Mouse (Mus musculus) hindbrain, embryonic 16.5 days (tissue): ENCODE results near the gene Esrrg. TPM values are rescaled to one million over a fixed set of nuclear protein-coding genes. Genes with fewer than 3 reads are reported as not detected.

Experiments
- ATAC-seq: fragments of 200-750 bp; cut with Nextera tagmentation; 2 replicates; pipeline ENCODE4 v1.8.0; 2017; ENCODE audit warnings: moderate TSS enrichment, moderate library complexity
- H3K27ac ChIP-seq: fragments of 300-500 bp; sonication (generic); 2 replicates; pipeline ENCODE4 v1.5.1; 2014; ENCODE audit warnings: low read depth, mild to moderate bottlenecking, control low read depth, low read length, moderate library complexity
- H3K27me3 ChIP-seq: fragments of 300-500 bp; sonication (generic); replicated peaks from 2 replicates; pipeline ENCODE4 v1.6.1; 2014; ENCODE audit warnings: low read length; ENCODE audit not compliant: control insufficient read depth, insufficient read depth
- H3K36me3 ChIP-seq: fragments of 300-500 bp; sonication (generic); 2 replicates; pipeline ENCODE4 v1.6.1; 2014; ENCODE audit warnings: mild to moderate bottlenecking, low read length, moderate library complexity, mixed read lengths; ENCODE audit not compliant: control insufficient read depth, insufficient read depth
- H3K4me1 ChIP-seq: fragments of 300-500 bp; sonication (generic); 2 replicates; pipeline ENCODE4 v1.6.1; 2014; ENCODE audit warnings: low read depth, low read length; ENCODE audit not compliant: control insufficient read depth, insufficient read depth
- H3K4me2 ChIP-seq: fragments of 300-500 bp; sonication (generic); 2 replicates; pipeline ENCODE4 v1.6.1; 2014; ENCODE audit warnings: mild to moderate bottlenecking, low read length, control low read depth, moderate library complexity
- H3K4me3 ChIP-seq: fragments of 300-500 bp; sonication (generic); 2 replicates; pipeline ENCODE4 v1.5.1; 2014; ENCODE audit warnings: mild to moderate bottlenecking, low read length, control low read depth, moderate library complexity
- H3K9ac ChIP-seq: fragments of 300-500 bp; sonication (generic); 2 replicates; pipeline ENCODE4 v1.6.1; 2014; ENCODE audit warnings: low read depth, mild to moderate bottlenecking, control low read depth, low read length, moderate library complexity
- H3K9me3 ChIP-seq: fragments of 300-500 bp; sonication (generic); 2 replicates; pipeline ENCODE4 v1.6.1; 2014; ENCODE audit warnings: mild to moderate bottlenecking, low read length, moderate library complexity; ENCODE audit not compliant: control insufficient read depth
- WGBS: fragments of 180-500 bp; shearing (Covaris S2); extraction: QIAGEN DNeasy Blood & Tissue Kit; methylation state at CpG from one replicate; pipeline ENCODE4 v1.1.7; 2014; 5-methylcytosine and 5-hydroxymethylcytosine counted together
- polyA plus RNA-seq: library from polyadenylated mRNA; unstranded; fragments of >200 nt; fragmentation: Nextera tagmentation; extraction: Ambion mirVana; gene quantifications from 2 replicates; pipeline ENCODE4 v1.2.1, GENCODE M21; 2015

Gene Esrrg
- polyA plus RNA-seq, 1 experiment from 2014 or later: 38.6 TPM

DNA sequence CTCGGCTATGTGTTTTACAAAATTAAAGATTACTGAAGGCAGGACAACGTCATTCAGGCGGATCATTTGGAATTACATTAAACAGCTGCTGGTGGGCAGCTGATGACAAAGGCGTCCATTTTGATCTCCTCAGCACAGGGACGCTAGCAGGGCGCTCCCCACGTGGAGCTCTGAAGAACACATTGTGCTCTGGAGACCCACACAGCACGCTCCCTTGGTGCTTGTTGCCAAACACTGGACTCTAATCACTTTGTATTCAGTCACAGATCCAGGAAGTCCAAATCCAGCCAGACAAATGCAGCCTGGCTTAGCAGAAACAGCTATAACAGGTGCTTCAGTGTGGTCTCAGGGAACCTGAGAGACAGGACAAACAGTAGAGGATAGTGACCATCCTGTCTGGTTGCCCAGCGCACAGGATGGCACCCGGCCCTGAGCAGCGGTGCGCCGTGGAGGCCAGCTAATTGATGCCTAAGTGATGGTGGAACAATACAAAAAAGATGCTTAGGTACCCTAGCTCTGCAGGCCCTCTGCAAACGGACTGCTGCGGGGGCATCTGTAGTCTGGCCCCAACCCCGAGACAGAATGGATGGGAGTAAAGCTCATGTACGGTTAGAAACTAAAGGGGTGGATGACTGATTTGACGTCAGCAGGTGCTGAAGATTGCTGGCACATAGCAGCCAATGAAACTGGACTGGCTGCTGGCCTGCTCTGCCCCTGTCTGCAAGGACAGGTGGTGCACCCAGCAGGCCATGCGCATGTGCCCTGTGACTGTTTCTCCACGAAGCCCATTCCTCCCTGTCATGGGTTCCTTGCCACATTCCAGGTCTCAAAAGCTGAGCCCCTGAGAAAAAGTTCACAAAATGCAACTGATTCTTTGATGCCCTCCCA lies 367.1 kb downstream of the Esrrg start:
- no peaks in the 10 kb centered on the region for H3K36me3 ChIP-seq
- no peak overlapping the region for H3K27ac ChIP-seq
- H3K9ac ChIP-seq: no peak overlapping the region
- no peaks in the 10 kb centered on the region for H3K27me3 ChIP-seq
- H3K4me3 ChIP-seq: no peak overlapping the region
- 45% methylated on average over 20 of the region's 20 CpGs for WGBS
- no peak overlapping the region for H3K4me2 ChIP-seq
- ATAC-seq: peak; percentile 75
- no peaks in the 10 kb centered on the region; the same call in 1 of the 2 replicates for H3K4me1 ChIP-seq
- H3K9me3 ChIP-seq: no peaks in the 10 kb centered on the region

DNA sequence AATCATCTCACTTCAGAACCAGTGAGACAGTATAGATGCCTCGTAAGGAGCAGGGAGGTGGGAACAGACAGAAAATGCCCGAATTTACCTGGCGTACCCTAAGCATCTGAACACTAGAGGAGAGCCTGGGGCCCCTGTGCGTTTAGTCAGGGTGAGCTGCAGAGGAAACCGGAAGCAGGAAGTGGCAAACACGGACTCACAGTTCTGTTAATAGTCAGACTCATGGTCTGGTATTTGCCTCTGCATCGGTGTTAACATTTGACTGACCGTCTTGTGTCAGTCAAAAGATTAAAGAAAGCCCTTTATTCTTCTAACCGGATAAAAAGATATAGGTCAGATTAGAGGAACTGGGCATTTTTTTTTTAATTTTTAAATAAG lies 367.8 kb downstream of the Esrrg start:
- WGBS: 87% methylated on average over 9 of the region's 9 CpGs
- Histone ChIP-seq H3K4me2 (no peak overlapping the region), H3K9me3 (no peaks in the 10 kb centered on the region), H3K27me3 (no peaks in the 10 kb centered on the region), H3K27ac (no peak overlapping the region), H3K9ac (no peak overlapping the region), H3K4me1 (no peaks in the 10 kb centered on the region; the same call in 1 of the 2 replicates), H3K36me3 (no peaks in the 10 kb centered on the region), H3K4me3 (no peak overlapping the region)
- no peak for ATAC-seq

DNA sequence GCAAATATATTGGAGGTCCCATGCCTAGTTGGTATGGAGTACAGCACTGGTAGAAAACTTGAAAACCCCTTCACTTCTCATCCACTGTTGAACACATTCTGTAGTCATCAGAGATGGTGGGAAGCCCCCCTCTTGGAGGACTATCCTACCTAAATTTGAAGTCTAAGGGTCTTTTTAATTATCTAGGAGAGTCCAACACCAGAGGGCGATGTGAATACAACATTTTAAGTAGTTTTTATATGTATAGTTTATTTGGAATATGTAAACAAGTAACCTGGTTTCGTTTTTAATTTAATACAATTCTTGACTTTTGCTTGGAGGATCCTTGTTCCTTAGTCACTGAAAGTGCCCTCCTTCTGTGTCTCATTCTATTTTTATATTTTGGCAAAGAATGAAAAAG lies 372.4 kb downstream of the Esrrg start:
- no peak overlapping the region for H3K9ac ChIP-seq
- no peak overlapping the region for H3K4me2 ChIP-seq
- no peak for ATAC-seq
- peaks cover 4% of the 10 kb centered on the region; the same call in 1 of the 2 replicates for H3K4me1 ChIP-seq
- H3K27me3 ChIP-seq: no peaks in the 10 kb centered on the region
- H3K36me3 ChIP-seq: no peaks in the 10 kb centered on the region
- H3K9me3 ChIP-seq: no peaks in the 10 kb centered on the region
- WGBS: 79% methylated on average over 2 of the region's 2 CpGs
- H3K27ac ChIP-seq: no peak overlapping the region
- H3K4me3 ChIP-seq: no peak overlapping the region

DNA sequence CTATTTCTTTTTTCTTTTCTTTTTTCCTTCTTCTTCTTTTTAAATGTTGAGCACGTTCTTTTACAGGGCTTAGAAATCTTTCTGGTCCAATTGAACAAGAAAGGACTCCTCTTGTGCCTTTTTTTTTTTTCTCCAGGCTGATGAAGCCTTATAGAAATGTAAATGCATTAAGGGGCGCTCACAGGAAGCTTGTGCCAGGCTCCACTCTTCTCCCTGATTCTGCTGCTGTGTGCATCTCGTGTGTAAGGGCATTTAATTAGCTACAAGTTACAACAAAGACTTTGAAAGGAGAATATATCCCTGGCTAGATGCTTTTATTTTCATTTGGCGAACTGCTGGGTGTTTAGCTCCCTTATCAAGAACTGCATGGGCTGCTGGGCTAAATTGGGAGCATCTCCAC lies 374.6 kb downstream of the Esrrg start:
- Histone ChIP-seq H3K27me3 (no peaks in the 10 kb centered on the region), H3K36me3 (no peaks in the 10 kb centered on the region), H3K4me1 (peaks cover 4% of the 10 kb centered on the region; the same call in 1 of the 2 replicates), H3K4me3 (no peak overlapping the region), H3K27ac (no peak overlapping the region), H3K9ac (no peak overlapping the region), H3K9me3 (no peaks in the 10 kb centered on the region), H3K4me2 (no peak overlapping the region)
- 13% methylated on average over 4 of the region's 4 CpGs for WGBS
- ATAC-seq: no peak

DNA sequence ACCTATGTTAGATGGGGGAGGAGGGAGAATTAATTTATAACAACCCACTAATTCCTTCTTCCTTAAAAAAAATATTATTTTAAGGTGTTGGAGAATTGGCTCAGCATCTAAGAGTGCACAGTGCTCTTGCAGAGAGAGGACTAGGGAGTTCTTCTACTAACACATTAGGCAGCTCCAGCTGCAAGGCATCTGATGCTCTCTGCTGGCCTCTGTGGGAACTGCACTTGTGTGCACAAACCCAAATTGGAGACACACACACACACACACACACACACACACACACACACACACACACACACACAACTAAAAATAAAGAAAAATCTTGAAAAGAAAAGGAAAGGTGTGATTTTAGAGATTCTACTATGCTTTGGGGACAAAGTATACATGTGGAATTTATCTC lies 381.6 kb downstream of the Esrrg start:
- H3K27ac ChIP-seq: no peak overlapping the region

DNA sequence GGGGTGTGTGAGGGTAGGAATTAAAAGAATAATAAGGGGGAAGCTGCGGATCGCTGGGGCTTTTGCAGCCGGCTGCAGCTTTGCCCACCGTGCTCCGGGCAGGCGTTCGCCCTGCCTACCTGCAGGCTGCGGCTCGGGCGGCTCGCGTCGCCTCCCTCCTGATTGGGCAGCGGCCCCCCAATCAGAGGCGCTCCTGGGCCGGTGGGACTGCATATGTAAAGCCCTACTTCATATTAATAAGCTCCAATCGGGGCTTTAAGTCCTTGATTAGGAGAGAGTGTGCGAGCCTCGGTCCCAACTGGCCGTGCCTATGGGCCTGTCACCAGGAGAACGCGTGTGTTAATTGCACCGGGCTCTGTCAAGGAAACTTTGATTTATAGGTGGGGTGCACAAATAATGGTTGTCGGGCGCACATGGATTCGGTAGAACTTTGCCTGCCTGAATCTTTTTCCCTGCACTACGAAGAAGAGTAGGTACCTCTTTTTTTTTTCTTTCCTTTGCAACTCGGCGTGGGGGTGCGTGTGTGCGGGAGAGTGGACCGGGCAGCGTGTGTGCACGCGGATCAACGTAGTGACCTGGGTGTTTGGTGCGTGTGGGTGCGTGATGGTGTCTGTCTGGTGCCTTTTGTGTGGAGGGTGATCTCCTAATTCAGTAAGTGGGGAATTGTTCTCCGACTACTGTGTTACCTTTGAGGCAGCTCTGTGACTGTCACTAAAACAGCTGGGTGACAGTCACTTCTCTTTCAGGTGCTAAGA lies 389.2 kb downstream of the Esrrg start:
- under 1% methylated on average over 39 of the region's 39 CpGs for WGBS
- Histone ChIP-seq H3K27ac (no peak overlapping the region), H3K27me3 (no peaks in the 10 kb centered on the region; the same call in 1 of the 2 replicates), H3K4me3 (peak overlapping the region; percentile 45), H3K4me2 (peak overlapping the region; percentile 72), H3K4me1 (no peaks in the 10 kb centered on the region; the same call in 1 of the 2 replicates), H3K9me3 (no peaks in the 10 kb centered on the region), H3K36me3 (no peaks in the 10 kb centered on the region), H3K9ac (peak overlapping the region; percentile 45)
- peak; percentile 94 for ATAC-seq

More for the DNA sequence above, 381.6 kb downstream of the Esrrg start:
- H3K4me2 ChIP-seq: no peak overlapping the region
- no peak for ATAC-seq
- H3K36me3 ChIP-seq: no peaks in the 10 kb centered on the region
- no peaks in the 10 kb centered on the region; the same call in 1 of the 2 replicates for H3K27me3 ChIP-seq
- H3K9me3 ChIP-seq: no peaks in the 10 kb centered on the region
- no peak overlapping the region for H3K4me3 ChIP-seq
- no peaks in the 10 kb centered on the region for H3K4me1 ChIP-seq
- no peak overlapping the region for H3K9ac ChIP-seq

DNA sequence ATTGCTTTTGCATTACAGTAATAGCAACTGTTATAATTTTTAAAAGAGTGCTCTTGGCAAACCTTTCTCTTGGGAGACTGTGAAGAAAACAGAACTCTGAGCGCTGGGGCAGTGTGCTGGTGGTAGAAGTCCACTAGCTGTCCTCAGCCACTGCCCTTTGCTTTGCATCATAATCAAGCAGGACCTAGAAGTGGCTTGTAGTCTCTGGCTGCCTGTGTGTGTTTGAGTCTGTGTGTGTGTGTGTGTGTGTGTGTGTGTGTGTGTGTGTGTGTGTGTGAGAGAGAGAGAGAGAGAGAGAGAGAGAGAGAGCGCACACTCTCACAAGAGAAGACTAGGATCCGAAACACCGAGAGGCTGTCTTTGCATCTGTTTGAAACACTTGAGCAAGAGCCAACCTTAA lies 390.5 kb downstream of the Esrrg start:
- Histone ChIP-seq H3K9me3 (no peaks in the 10 kb centered on the region), H3K27ac (no peak overlapping the region), H3K9ac (no peak overlapping the region; the same call in 1 of the 2 replicates), H3K4me2 (peak overlapping the region; percentile 33), H3K4me1 (no peaks in the 10 kb centered on the region; the same call in 1 of the 2 replicates), H3K4me3 (peak overlapping the region; percentile 28), H3K27me3 (no peaks in the 10 kb centered on the region), H3K36me3 (no peaks in the 10 kb centered on the region)
- 65% methylated on average over 4 of the region's 4 CpGs for WGBS
- ATAC-seq: no peak

DNA sequence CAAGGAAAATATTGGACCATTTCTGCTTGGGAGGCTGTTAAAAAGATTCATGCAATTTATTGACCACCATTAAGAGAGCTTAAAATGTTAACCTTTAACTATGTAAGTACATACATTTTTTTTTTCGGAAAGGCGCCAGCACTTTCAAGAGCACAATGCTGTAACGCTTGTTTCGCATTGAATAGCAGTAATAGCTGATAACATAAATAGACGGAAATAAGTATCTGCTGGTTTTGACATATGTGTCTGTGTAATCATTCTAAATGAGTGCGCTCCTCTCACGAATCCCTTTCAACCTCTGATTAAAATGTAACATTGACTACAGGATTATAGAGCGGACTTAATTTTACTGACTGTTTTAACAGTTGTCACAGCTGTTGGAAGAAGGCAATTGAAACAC lies 391.6 kb downstream of the Esrrg start:
- H3K4me2 ChIP-seq: peak overlapping the region; percentile 33; the same call in 1 of the 2 replicates
- H3K9ac ChIP-seq: no peak overlapping the region
- H3K4me1 ChIP-seq: no peaks in the 10 kb centered on the region; the same call in 1 of the 2 replicates
- H3K27ac ChIP-seq: no peak overlapping the region
- no peaks in the 10 kb centered on the region for H3K9me3 ChIP-seq
- no peak for ATAC-seq
- H3K36me3 ChIP-seq: no peaks in the 10 kb centered on the region
- no peaks in the 10 kb centered on the region for H3K27me3 ChIP-seq
- 63% methylated on average over 8 of the region's 8 CpGs for WGBS
- peak overlapping the region; percentile 20 for H3K4me3 ChIP-seq
